In genomic region chr6:17637205-17638203, GRCm38 (mm10) we compare ENCODE assay signal across 8 mouse cellular contexts. TPM values are rescaled to one million over a fixed set of nuclear protein-coding genes. Genes with fewer than 3 reads are reported as not detected.
DNase-seq lines count a peak whose midpoint lies in the region; ATAC-seq and TF ChIP-seq lines count a peak whose summit lies in the region.

No protein-coding gene starts in this region.

- peak overlapping the region; percentile 95 for H3K27ac ChIP-seq in embryonic facial prominence, embryonic 14.5 days (replicated peaks; ENCODE audit: low read depth, low read length)
- H3K27ac ChIP-seq in heart, embryonic 12.5 days (ENCODE audit: poor library complexity, severe bottlenecking), result peak overlapping the region; percentile 100
- H3K27ac ChIP-seq in kidney, embryonic 16.5 days (ENCODE audit: low read length), result peak overlapping the region; percentile 97
- peak overlapping the region; percentile 31 for H3K27ac ChIP-seq in olfactory bulb, adult 2 months (ENCODE audit: insufficient read depth, low read depth, low read length)

- H3K9me3 ChIP-seq in embryonic facial prominence, embryonic 14.5 days (ENCODE audit: control insufficient read depth, low read length), result 0 out of 2 replicates have a peak, but pooled peaks cover 3% of the 10 kb centered on the region
- no peaks in the 10 kb centered on the region for H3K9me3 ChIP-seq in heart, embryonic 12.5 days (replicated peaks)
- no peaks in the 10 kb centered on the region for H3K9me3 ChIP-seq in kidney, embryonic 16.5 days (ENCODE audit: low read length)

- H3K9ac ChIP-seq in embryonic facial prominence, embryonic 14.5 days (ENCODE audit: low read depth, low read length), result peak overlapping the region; percentile 99
- peak overlapping the region; percentile 99 for H3K9ac ChIP-seq in heart, embryonic 12.5 days
- H3K9ac ChIP-seq in kidney, embryonic 16.5 days (replicated peaks; ENCODE audit: low read length), result peak overlapping the region; percentile 98

- under 1% methylated on average over 33 of the region's 62 CpGs for WGBS in embryonic facial prominence, embryonic 14.5 days
- WGBS in heart, embryonic 12.5 days, result under 1% methylated on average over 57 of the region's 62 CpGs
- WGBS in kidney, embryonic 16.5 days, result under 1% methylated on average over 57 of the region's 62 CpGs
- WGBS in lung, adult 2 months, result under 1% methylated on average over 47 of the region's 62 CpGs
- under 1% methylated on average over 62 of the region's 62 CpGs for WGBS in olfactory bulb, adult 2 months

- DNase-seq in ES-CJ7 (ENCODE audit: low read depth, low spot score), result peak; percentile 60
- peak; percentile 45 for DNase-seq in adrenal gland, postnatal 25 days
- DNase-seq in embryonic facial prominence, embryonic 14.5 days (ENCODE audit: low spot score), result peak; percentile 72
- DNase-seq in lung, adult 2 months, result peak; percentile 44
- peak; percentile 64 for DNase-seq in yolk sac, embryonic 10.5 days (ENCODE audit: low spot score)

- TF ChIP-seq CTCF in lung, adult 2 months (IDR thresholded peaks at IDR 0.05; ENCODE audit: insufficient read depth, low read length), result no peak
- TF ChIP-seq CTCF in olfactory bulb, adult 2 months (IDR thresholded peaks at IDR 0.05; ENCODE audit: insufficient read depth, low read depth, low read length), result no peak

- TF ChIP-seq POLR2A in lung, adult 2 months (IDR thresholded peaks at IDR 0.05; ENCODE audit: borderline replicate concordance, extremely low read depth, low read depth, low read length), result peak; percentile 48; the same call in 1 of the 2 replicates
- TF ChIP-seq POLR2A in olfactory bulb, adult 2 months (IDR thresholded peaks at IDR 0.05; ENCODE audit: insufficient read depth, low read depth, low read length), result no peak; the same call in 1 of the 2 replicates

- peaks cover 10% of the 10 kb centered on the region; the same call in 1 of the 2 replicates for H3K4me1 ChIP-seq in embryonic facial prominence, embryonic 14.5 days (ENCODE audit: control insufficient read depth, insufficient read depth, low read length)
- peaks cover 17% of the 10 kb centered on the region for H3K4me1 ChIP-seq in heart, embryonic 12.5 days (replicated peaks)
- H3K4me1 ChIP-seq in kidney, embryonic 16.5 days (ENCODE audit: insufficient read depth, low read length), result peaks cover 13% of the 10 kb centered on the region
- H3K4me1 ChIP-seq in lung, adult 2 months (ENCODE audit: control insufficient read depth, insufficient read depth, low read length), result peaks cover 5% of the 10 kb centered on the region
- H3K4me1 ChIP-seq in olfactory bulb, adult 2 months (ENCODE audit: control insufficient read depth, insufficient read depth, low read length), result peaks cover 2% of the 10 kb centered on the region; the same call in 1 of the 2 replicates

- no peaks in the 10 kb centered on the region for H3K36me3 ChIP-seq in embryonic facial prominence, embryonic 14.5 days (ENCODE audit: control insufficient read depth, insufficient read depth, low read length)
- H3K36me3 ChIP-seq in heart, embryonic 12.5 days, result peaks cover 4% of the 10 kb centered on the region
- no peaks in the 10 kb centered on the region for H3K36me3 ChIP-seq in kidney, embryonic 16.5 days (ENCODE audit: insufficient read depth, low read length)

- no peaks in the 10 kb centered on the region for H3K27me3 ChIP-seq in embryonic facial prominence, embryonic 14.5 days (replicated peaks; ENCODE audit: control insufficient read depth, insufficient read depth, low read length)
- no peaks in the 10 kb centered on the region for H3K27me3 ChIP-seq in heart, embryonic 12.5 days (replicated peaks)
- H3K27me3 ChIP-seq in kidney, embryonic 16.5 days (ENCODE audit: insufficient read depth, low read length), result no peaks in the 10 kb centered on the region

- peak overlapping the region; percentile 65 for H3K4me2 ChIP-seq in embryonic facial prominence, embryonic 14.5 days (ENCODE audit: low read depth, low read length)
- H3K4me2 ChIP-seq in heart, embryonic 12.5 days, result peak overlapping the region; percentile 76
- peak overlapping the region; percentile 62 for H3K4me2 ChIP-seq in kidney, embryonic 16.5 days (replicated peaks; ENCODE audit: low read depth, low read length)

- H3K4me3 ChIP-seq in embryonic facial prominence, embryonic 14.5 days (ENCODE audit: low read depth, low read length), result peak overlapping the region; percentile 92
- peak overlapping the region; percentile 99 for H3K4me3 ChIP-seq in heart, embryonic 12.5 days
- H3K4me3 ChIP-seq in kidney, embryonic 16.5 days (ENCODE audit: low read length), result peak overlapping the region; percentile 93
- peak overlapping the region; percentile 74 for H3K4me3 ChIP-seq in lung, adult 2 months (replicated peaks; ENCODE audit: extremely low read depth, low read depth, low read length)
- H3K4me3 ChIP-seq in olfactory bulb, adult 2 months (ENCODE audit: insufficient read depth, low read depth, low read length), result peak overlapping the region; percentile 85

- peak; percentile 87 for ATAC-seq in embryonic facial prominence, embryonic 14.5 days (ENCODE audit: low read depth)
- ATAC-seq in heart, embryonic 12.5 days (ENCODE audit: insufficient number of reproducible peaks, low FRiP score), result peak; percentile 87
- peak; percentile 88 for ATAC-seq in kidney, embryonic 16.5 days (ENCODE audit: low FRiP score, low TSS enrichment)

RNA-seq across cellular contexts. Expression of gene Capza2, which starts 1.5 kb away (rescaled TPM):
- 156 and 163 TPM in 2 replicates for total RNA-seq in adrenal gland, postnatal 25 days (2021)
- 234 and 237 TPM in 2 replicates for polyA plus RNA-seq in embryonic facial prominence, embryonic 14.5 days (2014; fragmentation: Nextera tagmentation; extraction: Ambion mirVana)
- polyA plus RNA-seq in heart, embryonic 12.5 days (2016; fragmentation: Nextera tagmentation; extraction: Ambion mirVana), result 223 and 232 TPM in 2 replicates
- 218 and 238 TPM in 2 replicates for polyA plus RNA-seq in kidney, embryonic 16.5 days (2015; fragmentation: Nextera tagmentation; extraction: Ambion mirVana)
- 9.1 and 17.6 TPM in 2 replicates for polyA plus RNA-seq in lung, adult 2 months (2012; rRNA removed)
- 161 and 490 TPM in 2 replicates for polyA plus RNA-seq in olfactory bulb, adult 2 months (2012; ENCODE audit: insufficient read depth, insufficient read length, low replicate concordance, missing spikeins)

RNA-seq across cellular contexts. Expression of gene St7, which starts 55.2 kb away (rescaled TPM):
- 29.0 and 31.5 TPM in 2 replicates for total RNA-seq in adrenal gland, postnatal 25 days (2021)
- polyA plus RNA-seq in embryonic facial prominence, embryonic 14.5 days (2014; fragmentation: Nextera tagmentation; extraction: Ambion mirVana), result 25.0 and 31.1 TPM in 2 replicates
- 29.6 and 30.0 TPM in 2 replicates for polyA plus RNA-seq in heart, embryonic 12.5 days (2016; fragmentation: Nextera tagmentation; extraction: Ambion mirVana)
- 19.8 and 20.6 TPM in 2 replicates for polyA plus RNA-seq in kidney, embryonic 16.5 days (2015; fragmentation: Nextera tagmentation; extraction: Ambion mirVana)
- 6.3 and 9.9 TPM in 2 replicates for polyA plus RNA-seq in lung, adult 2 months (2012; rRNA removed)
- polyA plus RNA-seq in olfactory bulb, adult 2 months (2012; ENCODE audit: insufficient read depth, insufficient read length, low replicate concordance, missing spikeins), result not detected in 2 replicates

Comparison
In these comparisons a context has a peak if more than half of its experiments do, and no peak if none do; other contexts are left out.
1. Peak in every context shown above with its lines: DNase-seq, ATAC-seq, H3K4me3 ChIP-seq and H3K27ac ChIP-seq.
2. H3K27ac ChIP-seq: peak in every context shown above with its lines; median percentile 100 in heart, embryonic 12.5 days; 97 in kidney, embryonic 16.5 days; 95 in embryonic facial prominence, embryonic 14.5 days; 31 in olfactory bulb, adult 2 months.